Mouse (Mus musculus): ENCODE measurements around the gene Stambpl1. TPM values are rescaled to one million over a fixed set of nuclear protein-coding genes. Genes with fewer than 3 reads are reported as not detected.
A peak's percentile ranks its signal among the peaks of the same experiment; 100 is the strongest.

Stambpl1 gene
- total and polyA plus RNA-seq, 3 experiments = not detected

DNA sequence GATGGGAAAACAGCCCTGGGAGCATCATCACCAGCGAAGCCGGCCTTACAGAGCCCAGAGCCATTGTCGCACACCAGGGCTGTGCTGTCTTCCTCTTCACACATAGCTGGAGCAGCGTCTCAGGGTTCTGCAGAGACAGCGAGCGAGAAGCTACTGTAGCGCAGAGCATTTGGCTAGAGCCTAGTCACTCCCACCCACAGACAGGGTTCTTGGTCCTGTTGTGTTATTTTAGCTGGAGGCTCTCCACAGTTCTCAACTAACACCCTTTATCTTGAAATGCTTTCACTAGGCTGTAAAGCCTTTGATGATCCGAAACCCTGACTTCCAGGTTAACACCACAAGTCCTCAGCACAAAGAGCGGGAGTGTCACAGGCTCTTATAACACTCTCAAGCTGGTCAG lies 60.4 kb downstream of the Stambpl1 start:
- H3K27me3 ChIP-seq (ENCODE audit: control insufficient read depth in 1 of 2, insufficient read depth in 2 of 2, low read length in 2 of 2) = no peaks in the 10 kb centered on the region; a peak in 1 of 4 replicates
- no peak for DNase-seq (ENCODE audit: low read depth, low spot score)
- no peaks in the 10 kb centered on the region for H3K9me3 ChIP-seq (replicated peaks; ENCODE audit: insufficient read depth, low read length)
- TF ChIP-seq GABPA (IDR thresholded peaks at IDR 0.05; ENCODE audit: low read depth, low read length) (no peak), ZKSCAN1 (IDR thresholded peaks at IDR 0.05; ENCODE audit: low read depth, low read length) (no peak), TCF12 (IDR thresholded peaks at IDR 0.05; ENCODE audit: low read depth, low read length) (no peak), JUND (IDR thresholded peaks at IDR 0.05; ENCODE audit: low read depth, low read length) (no peak), MAZ (IDR thresholded peaks at IDR 0.05; ENCODE audit: low read depth, low read length) (no peak), MXI1 (IDR thresholded peaks at IDR 0.05; ENCODE audit: low read depth, low read length) (no peak), NRF1 (IDR thresholded peaks at IDR 0.05; ENCODE audit: insufficient read depth, low read depth, low read length, poor library complexity, severe bottlenecking) (no peak)
- no peaks in the 10 kb centered on the region for H3K36me3 ChIP-seq (ENCODE audit: control insufficient read depth in 1 of 2, insufficient read depth in 2 of 2, low read length in 2 of 2)
- H3K79me2 ChIP-seq (ENCODE audit: control insufficient read depth, insufficient read depth, low read length, poor library complexity) = no peaks in the 10 kb centered on the region
- H3K27ac ChIP-seq (ENCODE audit: control insufficient read depth, low read depth, low read length) = no peak overlapping the region
- no peak overlapping the region for H3K4me3 ChIP-seq (ENCODE audit: control insufficient read depth in 1 of 2, insufficient read depth in 1 of 2, low read depth in 2 of 2, low read length in 2 of 2)
- H3K9ac ChIP-seq (ENCODE audit: control insufficient read depth, low read depth, low read length, poor library complexity, severe bottlenecking) = no peak overlapping the region
- no peaks in the 10 kb centered on the region; a peak in 1 of 4 replicates for H3K4me1 ChIP-seq (ENCODE audit: control insufficient read depth in 1 of 2, insufficient read depth in 2 of 2, low read length in 2 of 2)

DNA sequence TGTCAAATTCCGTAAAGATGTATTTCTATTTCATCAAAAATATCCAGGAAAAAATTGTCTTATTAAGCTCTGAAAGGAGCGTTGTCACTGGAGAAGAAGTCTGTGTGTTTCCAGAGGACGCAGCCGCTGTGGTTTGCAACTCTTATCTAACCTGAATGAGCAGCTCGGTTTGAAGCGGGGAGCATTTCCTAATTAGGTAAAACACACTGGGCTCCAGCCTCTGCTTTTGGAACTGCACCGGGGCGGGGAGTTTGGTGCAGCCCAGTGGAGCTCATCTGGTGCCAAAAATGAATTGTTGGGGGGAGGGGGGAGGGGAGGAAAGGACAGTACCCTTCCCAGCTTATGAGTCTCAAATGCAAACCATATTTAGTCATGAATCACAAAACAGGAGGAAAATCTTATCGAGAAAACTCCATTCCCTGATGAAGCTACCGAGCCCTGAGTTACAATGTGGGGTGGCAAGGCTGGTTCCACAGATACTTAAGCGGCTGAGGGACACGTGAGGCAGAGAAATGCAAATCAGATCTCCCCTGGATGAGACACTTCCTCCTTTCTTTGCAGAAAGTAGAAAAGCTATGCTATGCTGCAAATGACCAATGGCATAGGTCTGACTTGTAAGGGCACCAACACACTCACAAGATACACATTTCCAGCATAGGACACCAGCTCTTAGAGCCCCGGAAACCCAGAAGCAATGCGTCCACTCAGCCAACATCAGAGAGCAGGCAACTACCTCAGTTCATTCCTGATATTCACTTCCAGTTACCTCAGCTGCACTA lies 62.3 kb downstream of the Stambpl1 start:
- Histone ChIP-seq H3K4me1 (ENCODE audit: control insufficient read depth in 1 of 2, insufficient read depth in 2 of 2, low read length in 2 of 2) (no peaks in the 10 kb centered on the region; a peak in 1 of 4 replicates), H3K79me2 (ENCODE audit: control insufficient read depth, insufficient read depth, low read length, poor library complexity) (no peaks in the 10 kb centered on the region), H3K4me3 (ENCODE audit: control insufficient read depth in 1 of 2, insufficient read depth in 1 of 2, low read depth in 2 of 2, low read length in 2 of 2) (no peak overlapping the region), H3K9me3 (replicated peaks; ENCODE audit: insufficient read depth, low read length) (no peaks in the 10 kb centered on the region), H3K27ac (ENCODE audit: control insufficient read depth, low read depth, low read length) (no peak overlapping the region), H3K27me3 (ENCODE audit: control insufficient read depth in 1 of 2, insufficient read depth in 2 of 2, low read length in 2 of 2) (no peaks in the 10 kb centered on the region; a peak in 1 of 4 replicates), H3K36me3 (ENCODE audit: control insufficient read depth in 1 of 2, insufficient read depth in 2 of 2, low read length in 2 of 2) (no peaks in the 10 kb centered on the region), H3K9ac (ENCODE audit: control insufficient read depth, low read depth, low read length, poor library complexity, severe bottlenecking) (no peak overlapping the region)
- no peak for TF ChIP-seq MYC (IDR thresholded peaks at IDR 0.05; ENCODE audit: low read depth, low read length)
- 0 out of 2 replicates have a peak, but pooled peaks have one; percentile 53 for TF ChIP-seq BHLHE40 (IDR thresholded peaks at IDR 0.05; ENCODE audit: borderline replicate concordance, low read depth, low read length)
- peak; percentile 62; the same call in 1 of the 2 replicates for TF ChIP-seq USF1 (IDR thresholded peaks at IDR 0.05; ENCODE audit: low read depth, low read length)
- DNase-seq (ENCODE audit: low read depth, low spot score) = peak; percentile 30

DNA sequence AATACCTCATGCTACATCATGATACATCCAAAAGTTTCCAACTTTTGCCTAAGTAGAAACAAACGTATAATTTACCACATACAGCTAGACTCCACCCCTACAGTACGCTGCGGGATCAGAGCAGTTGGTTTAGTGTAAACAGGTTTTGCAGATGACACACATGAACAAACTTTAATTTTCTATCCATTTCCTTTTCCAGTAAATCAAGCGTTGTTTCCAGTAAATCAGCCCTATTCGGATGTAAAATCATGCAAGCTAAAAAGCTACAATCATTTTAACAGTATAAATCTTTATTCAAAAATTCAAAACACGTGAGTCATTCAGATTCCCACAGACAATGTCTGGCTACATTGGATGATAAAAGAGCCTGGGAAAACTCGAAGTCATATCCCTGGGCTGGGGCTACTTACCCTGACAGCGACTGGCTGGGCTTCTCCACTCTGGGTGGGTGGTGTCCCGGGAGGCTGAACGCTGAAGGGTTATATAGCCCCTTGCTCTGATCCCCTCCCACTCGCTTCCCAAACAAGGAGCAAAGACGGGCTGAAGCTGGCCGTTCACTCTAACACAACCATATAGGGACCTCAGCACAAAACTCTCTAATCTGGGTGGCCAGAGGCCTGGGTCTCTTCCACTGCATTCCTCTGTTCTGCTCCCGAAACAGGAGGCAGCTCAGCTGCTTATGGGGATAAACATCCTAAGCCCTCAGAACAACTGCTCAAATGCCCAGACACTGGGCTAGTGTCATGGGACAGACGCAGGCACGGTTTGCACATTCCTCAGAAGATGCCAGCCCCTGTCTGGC lies 63.1 kb downstream of the Stambpl1 start, which contains the start of gene Acta2:
Gene Acta2, minus strand, starts transcription at position 711 of the 802 bp plus-strand sequence.
- H3K4me3 ChIP-seq (ENCODE audit: control insufficient read depth in 1 of 2, insufficient read depth in 1 of 2, low read depth in 2 of 2, low read length in 2 of 2) = no peak within 1 kb of the TSS
- no peak for DNase-seq (ENCODE audit: low read depth, low spot score)
- no peaks in the 10 kb centered on the region; a peak in 1 of 4 replicates for H3K4me1 ChIP-seq (ENCODE audit: control insufficient read depth in 1 of 2, insufficient read depth in 2 of 2, low read length in 2 of 2)
- H3K79me2 ChIP-seq (ENCODE audit: control insufficient read depth, insufficient read depth, low read length, poor library complexity) = no peaks in the 10 kb centered on the region
- H3K27ac ChIP-seq (ENCODE audit: control insufficient read depth, low read depth, low read length) = no peak within 1 kb of the TSS
- H3K9me3 ChIP-seq (replicated peaks; ENCODE audit: insufficient read depth, low read length) = no peaks in the 10 kb centered on the region
- no peak for TF ChIP-seq CTCF (IDR thresholded peaks at IDR 0.05 in 2 of 3, conservative IDR thresholded peaks at IDR 0.05 in 1 of 3; ENCODE audit: control insufficient read depth in 1 of 3, insufficient read depth in 1 of 3, low read depth in 2 of 3, low read length in 3 of 3, poor library complexity in 1 of 3, severe bottlenecking in 1 of 3)
- no peak for TF ChIP-seq POLR2AphosphoS2 (IDR thresholded peaks at IDR 0.05; ENCODE audit: low read length)
- TF ChIP-seq KAT2A (conservative IDR thresholded peaks at IDR 0.05; ENCODE audit: low read depth, low read length) = no peak
- TF ChIP-seq UBTF (IDR thresholded peaks at IDR 0.05; ENCODE audit: borderline replicate concordance, insufficient read depth, low read depth, low read length) = no peak
- no peak for TF ChIP-seq CHD1 (IDR thresholded peaks at IDR 0.05; ENCODE audit: low read depth, low read length)
- no peak for TF ChIP-seq GATA1 (IDR thresholded peaks at IDR 0.05; ENCODE audit: low read depth, low read length)
- no peak for TF ChIP-seq ETS1 (IDR thresholded peaks at IDR 0.05; ENCODE audit: low read depth, low read length)
- no peak for TF ChIP-seq MAFK (IDR thresholded peaks at IDR 0.05; ENCODE audit: borderline replicate concordance, low read depth, low read length)
- H3K36me3 ChIP-seq (ENCODE audit: control insufficient read depth in 1 of 2, insufficient read depth in 2 of 2, low read length in 2 of 2) = no peaks in the 10 kb centered on the region
- H3K27me3 ChIP-seq (ENCODE audit: control insufficient read depth in 1 of 2, insufficient read depth in 2 of 2, low read length in 2 of 2) = peaks cover 0 to 3% of the 10 kb centered on the region in 2 experiments; a peak in 2 of 4 replicates
- H3K9ac ChIP-seq (ENCODE audit: control insufficient read depth, low read depth, low read length, poor library complexity, severe bottlenecking) = no peak within 1 kb of the TSS
